Mouse (Mus musculus) NIH3T3 (cell line): ENCODE data around the gene Rmnd5a.
"Not testable (repeated sequence)": the region's sequence is repeated elsewhere in the genome, so short reads cannot be mapped to it uniquely, and the experiment has no call there.

Source experiments
- DNase-seq: peaks from one replicate; pipeline ENCODE4 v3.0.0-alpha.2; 2012; ENCODE audit warnings: low read depth

The Rmnd5a gene

GRCm38 (mm10) chr6:71440492-71441250 is at the start of gene Rmnd5a:
TSS of gene Rmnd5a (minus strand) at chr6:71440637.
- DNase-seq: peak; percentile 100

- no peak for DNase-seq
These were observed 47.5 kb upstream of the Rmnd5a start for GRCm38 (mm10) chr6:71487966-71488365.

GRCm38 (mm10) chr6:71486867-71487266 is 46.4 kb upstream of the Rmnd5a start:
- no peak for DNase-seq

GRCm38 (mm10) chr6:71486226-71486625 is 45.8 kb upstream of the Rmnd5a start:
- no peak for DNase-seq

GRCm38 (mm10) chr6:71485246-71485645 is 44.8 kb upstream of the Rmnd5a start:
- DNase-seq: no peak

GRCm38 (mm10) chr6:71481136-71481535 is 40.7 kb upstream of the Rmnd5a start:
- no peak for DNase-seq

- DNase-seq: no peak
These were observed 39.7 kb upstream of the Rmnd5a start for GRCm38 (mm10) chr6:71480136-71480535.

- not testable (repeated sequence) for DNase-seq
These were observed 39.2 kb upstream of the Rmnd5a start for GRCm38 (mm10) chr6:71479588-71479987.

GRCm38 (mm10) chr6:71478816-71479568 is 38.6 kb upstream of the Rmnd5a start:
- not testable (repeated sequence) for DNase-seq

- no peak for DNase-seq
These were observed 36.3 kb upstream of the Rmnd5a start for GRCm38 (mm10) chr6:71476783-71477182.

GRCm38 (mm10) chr6:71475604-71476003 is 35.2 kb upstream of the Rmnd5a start:
- DNase-seq: no peak

- no peak for DNase-seq
These were observed 32.3 kb upstream of the Rmnd5a start for GRCm38 (mm10) chr6:71472786-71473185.

GRCm38 (mm10) chr6:71471830-71472520 is 31.5 kb upstream of the Rmnd5a start:
- DNase-seq: no peak

- no peak for DNase-seq
These were observed 28.9 kb upstream of the Rmnd5a start for GRCm38 (mm10) chr6:71469291-71469690.

GRCm38 (mm10) chr6:71467766-71468165 is 27.3 kb upstream of the Rmnd5a start:
- no peak for DNase-seq

GRCm38 (mm10) chr6:71465146-71465545 is 24.7 kb upstream of the Rmnd5a start:
- DNase-seq: no peak

GRCm38 (mm10) chr6:71457956-71458608 is 17.6 kb upstream of the Rmnd5a start:
- DNase-seq: no peak

- DNase-seq: not testable (repeated sequence)
These were observed 13.7 kb upstream of the Rmnd5a start for GRCm38 (mm10) chr6:71453983-71454739.

- DNase-seq: no peak
These were observed 12.4 kb upstream of the Rmnd5a start for GRCm38 (mm10) chr6:71452792-71453191.

- DNase-seq: no peak
These were observed 5.1 kb upstream of the Rmnd5a start for GRCm38 (mm10) chr6:71445560-71445959.

GRCm38 (mm10) chr6:71444756-71445155 is 4.3 kb upstream of the Rmnd5a start:
- no peak for DNase-seq
